Mouse (Mus musculus) brain, embryonic 14.5 days (tissue): ENCODE results near the gene Gm1123.

Source experiments
- CTCF ChIP-seq: fragments of 200-500 bp; IDR thresholded peaks from 2 replicates; pipeline ENCODE4 v1.5.1; 2012; ENCODE audit warnings: inconsistent platforms, mild to moderate bottlenecking, moderate library complexity, borderline replicate concordance; ENCODE audit not compliant: insufficient read depth, insufficient read length; ENCODE audit errors: extremely low read depth
- POLR2A ChIP-seq: fragments of 200-500 bp; IDR thresholded peaks from 2 replicates; pipeline ENCODE4 v1.6.1; 2012; ENCODE audit warnings: mild to moderate bottlenecking, inconsistent platforms, borderline replicate concordance; ENCODE audit not compliant: poor library complexity, insufficient read depth, insufficient read length, severe bottlenecking; ENCODE audit errors: extremely low read depth

DNA sequence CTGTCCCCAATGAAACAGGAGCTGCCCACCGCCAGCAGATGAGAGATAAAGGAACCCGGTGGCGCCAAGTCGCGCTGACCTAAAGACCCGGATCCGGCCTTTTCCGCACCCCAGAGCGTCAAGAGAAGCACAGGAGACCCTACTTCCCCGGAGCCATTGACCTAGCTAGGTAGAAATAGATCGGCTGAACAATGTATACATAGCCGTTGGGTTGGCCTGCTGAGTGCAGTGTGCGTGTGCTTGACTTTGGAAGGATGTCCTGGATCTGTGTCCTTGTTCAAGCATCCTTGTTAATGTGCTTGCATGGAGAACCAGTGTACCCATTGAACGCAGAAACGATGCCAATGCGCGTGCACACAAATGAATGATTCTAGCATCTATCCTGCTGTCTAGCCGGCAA, 71.9 kb downstream of the Gm1123 start:
- TF ChIP-seq CTCF: no peak
- no peak for TF ChIP-seq POLR2A
